Mouse (Mus musculus) bone marrow, adult 2 months (tissue): Measurements from ENCODE around the gene Gm28710. TPM values are rescaled to one million over a fixed set of nuclear protein-coding genes. Genes with fewer than 3 reads are reported as not detected.

Source experiments
- H3K27ac ChIP-seq: fragments of 200-500 bp; 2 replicates; pipeline ENCODE4 v1.5.1; 2012; ENCODE audit warnings: low read depth, mild to moderate bottlenecking, control low read depth, inconsistent platforms, low read length; ENCODE audit not compliant: control insufficient read depth, poor library complexity, insufficient read depth
- H3K4me1 ChIP-seq: fragments of 200-500 bp; 2 replicates; pipeline ENCODE4 v1.6.1; 2011; ENCODE audit warnings: low read length; ENCODE audit not compliant: control insufficient read depth, insufficient read depth
- H3K4me3 ChIP-seq: fragments of 200-500 bp; replicated peaks from 2 replicates; pipeline ENCODE3; 2011; ENCODE audit warnings: mild to moderate bottlenecking, low read depth, low read length, control low read depth; ENCODE audit not compliant: control insufficient read depth
- CTCF ChIP-seq: fragments of 200-500 bp; IDR thresholded peaks from 2 replicates; pipeline ENCODE4 v1.5.1; 2011; ENCODE audit warnings: low read length, control low read depth; ENCODE audit not compliant: control insufficient read depth, insufficient read depth
- POLR2A ChIP-seq: fragments of 200-500 bp; IDR thresholded peaks from 2 replicates; pipeline ENCODE4 v1.6.1; 2011; ENCODE audit warnings: low read depth, mild to moderate bottlenecking, control low read depth, low read length, borderline replicate concordance; ENCODE audit not compliant: control insufficient read depth
- WGBS: fragments of 180-500 bp; shearing (Covaris S2); methylation state at CpG from one replicate; pipeline ENCODE4 v1.1.7; 2018; 5-methylcytosine and 5-hydroxymethylcytosine counted together
- polyA plus RNA-seq: library from polyadenylated mRNA; stranded (reverse); fragments of >200 nt; gene quantifications from 2 replicates; pipeline ENCODE4 v1.2.4, GENCODE M21; 2011; ENCODE audit warnings: low replicate concordance; ENCODE audit not compliant: missing spikeins, insufficient read depth, insufficient read length

Gene Gm28710
- polyA plus RNA-seq, 1 experiment: not detected

- no peak overlapping the region for H3K27ac ChIP-seq
- no peak for TF ChIP-seq CTCF
- no peak for TF ChIP-seq POLR2A
- H3K4me3 ChIP-seq: no peak overlapping the region
- WGBS: 0% methylated on average over 1 of the region's 1 CpGs
- H3K4me1 ChIP-seq: no peaks in the 10 kb centered on the region
Measured at GRCm38 (mm10) chr5:16894161-16894560, 102.6 kb downstream of the Gm28710 start.

- Histone ChIP-seq H3K27ac (no peak overlapping the region), H3K4me3 (no peak overlapping the region), H3K4me1 (no peaks in the 10 kb centered on the region)
- WGBS: 79% methylated on average over 8 of the region's 8 CpGs
- TF ChIP-seq POLR2A (no peak), CTCF (no peak)
Measured at GRCm38 (mm10) chr5:16919791-16920190, 128.2 kb downstream of the Gm28710 start.

- 43% methylated on average over 1 of the region's 1 CpGs for WGBS
- no peak for TF ChIP-seq POLR2A
- no peak for TF ChIP-seq CTCF
- Histone ChIP-seq H3K27ac (no peak overlapping the region), H3K4me1 (no peaks in the 10 kb centered on the region), H3K4me3 (no peak overlapping the region)
Measured at GRCm38 (mm10) chr5:16922473-16922872, 130.9 kb downstream of the Gm28710 start.

Other genes with a start within 250 kb of the Gm28710 start
- 0.56 TPM in 1 of 2 replicates, not detected in the other for gene Hgf, start 238.3 kb upstream of the Gm28710 start, polyA plus RNA-seq